Mouse (Mus musculus): ENCODE results near the gene Klhl32.

DNA sequence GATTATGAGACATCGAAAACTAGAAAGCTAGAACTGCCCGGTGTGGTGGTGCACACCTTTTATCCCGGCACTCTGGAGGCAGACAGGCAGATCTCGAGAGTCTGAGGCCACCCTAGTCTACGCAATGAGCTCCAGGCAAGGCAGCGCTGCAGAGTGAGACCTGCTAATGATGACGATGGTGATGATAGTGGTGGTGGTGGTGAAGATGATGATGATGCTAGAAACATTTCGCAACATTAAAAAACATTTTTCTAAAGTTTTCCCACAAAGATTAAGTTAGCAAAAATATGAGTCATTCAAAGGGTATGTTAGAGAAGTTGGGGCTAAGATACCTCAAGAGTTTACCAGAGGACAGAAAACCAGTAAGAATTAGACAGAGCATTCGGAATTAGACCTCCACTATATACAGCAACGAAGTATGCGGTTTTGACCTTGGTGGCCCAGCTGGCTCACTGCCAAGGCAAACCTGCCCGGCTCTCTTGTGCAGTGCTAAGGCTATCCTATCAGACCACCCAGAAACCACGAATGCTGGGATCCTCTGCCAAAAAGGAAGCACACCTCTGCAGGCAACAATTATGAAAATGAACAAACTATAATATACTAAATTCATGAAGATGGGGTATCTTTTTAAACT is 224.9 kb downstream of the Klhl32 start:
- TF ChIP-seq POLR2A (IDR thresholded peaks at IDR 0.05; ENCODE audit: low read depth, low read length) (no peak), CTCF (IDR thresholded peaks at IDR 0.05; ENCODE audit: borderline replicate concordance, insufficient read depth, low read length) (no peak)
